Mouse (Mus musculus) right cerebral cortex, postnatal 25 days (tissue): ENCODE measurements around the gene Adssl1.

Source experiments
- DNase-seq: peaks from one replicate; pipeline ENCODE4 v3.0.0; 2022

The Adssl1 gene

DNA sequence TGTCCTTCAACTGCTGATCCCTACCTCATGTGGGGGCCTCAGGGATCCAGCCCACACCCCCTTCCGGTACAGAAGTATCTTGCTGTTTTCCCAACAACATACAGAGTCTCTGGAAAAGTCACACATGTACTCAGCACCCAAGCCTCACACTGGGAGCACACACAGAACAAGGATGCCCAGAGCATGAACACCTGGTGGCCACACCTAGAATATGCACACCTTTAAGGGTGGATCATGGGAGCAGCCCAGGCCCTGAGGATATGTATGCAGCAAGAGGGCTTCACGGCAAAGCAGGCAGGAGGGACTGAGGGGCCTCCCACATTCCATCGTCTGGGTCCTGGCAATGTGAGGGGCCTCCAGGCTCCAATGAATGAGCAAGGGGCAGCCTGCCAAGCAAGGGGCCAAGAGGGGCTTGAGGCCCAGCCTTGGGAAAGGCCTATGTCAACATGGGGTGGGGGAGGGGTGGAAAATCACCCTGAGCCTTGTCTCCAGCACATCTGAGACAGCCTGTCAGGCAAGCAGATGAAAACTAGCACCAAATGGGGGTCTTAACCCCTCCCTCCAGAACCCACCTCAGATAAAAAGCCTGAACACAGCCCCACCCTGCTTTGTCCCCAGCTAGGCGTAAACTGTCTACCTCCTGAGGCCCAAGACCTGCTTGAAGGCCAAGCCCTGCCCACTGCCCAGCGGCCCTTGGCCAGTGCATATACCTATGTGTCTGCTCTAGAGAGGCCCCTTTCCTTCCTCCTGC lies 40.9 kb downstream of the Adssl1 start:
- DNase-seq: no peak

DNA sequence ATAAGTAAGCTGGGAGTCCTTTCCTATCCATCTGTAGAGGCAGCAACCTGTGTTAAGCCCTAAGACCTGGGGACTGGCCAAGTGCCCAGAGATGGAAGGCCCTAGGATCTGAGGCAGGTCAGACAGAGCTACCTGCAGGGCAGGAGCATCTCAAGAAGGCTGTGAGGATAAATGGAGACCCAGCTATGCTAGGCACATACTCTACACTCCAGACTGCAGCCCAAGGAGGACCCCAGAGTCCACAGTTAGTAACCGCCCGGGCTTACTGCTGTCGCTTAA lies 41.4 kb downstream of the Adssl1 start:
- DNase-seq: no peak

DNA sequence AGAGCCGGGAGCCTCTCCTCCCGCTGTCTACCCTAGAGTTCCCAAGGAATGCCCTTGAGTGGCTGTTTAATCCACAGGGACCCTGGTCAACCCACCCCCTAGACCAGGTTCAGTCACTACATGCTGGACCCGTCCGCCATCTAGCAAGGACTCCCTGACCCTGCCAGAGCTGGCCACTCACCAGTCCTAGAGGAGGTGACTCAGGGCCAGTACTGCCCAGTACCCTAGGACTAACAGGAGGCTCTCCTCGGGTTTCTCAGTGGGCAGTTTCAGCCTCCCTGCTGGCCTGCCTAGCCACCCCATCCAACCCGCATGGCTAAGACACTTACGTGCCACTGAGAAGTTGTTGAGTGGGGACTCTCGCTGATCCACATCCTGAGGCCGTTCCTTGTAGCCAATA lies 42.0 kb downstream of the Adssl1 start:
- DNase-seq: no peak

DNA sequence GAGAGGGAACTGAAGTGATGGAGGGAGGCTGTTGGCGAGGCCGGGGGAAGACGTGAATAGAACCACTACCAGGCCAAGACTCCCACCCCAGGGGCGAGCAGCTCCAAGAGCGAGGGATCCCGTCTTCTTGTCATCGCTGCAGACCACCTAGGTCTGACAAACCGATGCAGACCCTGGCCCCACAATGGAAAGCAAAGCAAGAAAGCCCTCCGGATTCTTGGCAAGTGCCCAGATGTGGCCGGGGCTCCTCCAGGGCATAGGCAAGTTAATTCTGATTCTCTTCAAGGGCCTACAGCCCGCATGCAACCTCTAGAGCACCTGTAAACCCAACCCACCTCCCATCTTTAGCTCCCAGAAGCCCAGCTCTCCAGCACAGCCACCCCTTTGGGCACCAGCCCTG lies 43.5 kb downstream of the Adssl1 start:
- DNase-seq: no peak

DNA sequence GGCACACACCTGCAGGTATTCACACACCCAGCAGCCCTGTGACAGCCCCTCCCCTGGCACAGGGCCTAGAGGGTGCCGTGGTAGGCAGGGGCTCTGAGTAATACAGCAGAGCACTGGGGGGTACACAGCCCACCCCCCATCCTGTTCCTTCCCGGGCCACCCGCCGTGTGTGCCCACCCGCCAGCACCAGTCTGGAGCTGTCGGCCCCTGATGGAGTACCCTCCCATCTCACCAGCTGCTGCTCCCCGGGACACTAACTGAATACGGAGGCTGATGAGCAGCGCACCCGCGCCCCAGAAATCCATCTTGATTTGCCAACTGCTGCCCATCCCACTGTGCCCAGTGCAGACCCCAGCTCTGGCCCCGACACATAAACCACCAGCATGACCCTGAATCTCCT lies 43.9 kb downstream of the Adssl1 start:
- DNase-seq: no peak

DNA sequence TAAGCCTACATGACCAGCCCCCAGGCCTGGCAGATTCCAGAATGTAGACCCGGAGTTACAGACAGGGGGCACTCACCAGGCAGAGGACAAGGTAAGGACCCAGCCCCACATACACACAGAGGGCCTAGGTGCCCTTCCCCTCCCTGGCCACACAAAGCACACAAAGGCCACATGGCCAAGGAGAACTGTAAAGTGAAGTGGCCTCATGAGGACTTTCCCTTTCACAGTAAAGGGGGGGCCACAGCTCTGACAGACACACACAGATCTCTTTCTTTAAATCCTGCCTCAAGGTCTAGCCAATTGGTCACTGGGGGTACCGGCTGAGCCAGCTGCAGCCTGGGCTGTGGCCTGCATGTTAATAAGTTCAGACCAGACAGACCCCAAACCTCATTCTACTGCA lies 44.3 kb downstream of the Adssl1 start:
- no peak for DNase-seq

DNA sequence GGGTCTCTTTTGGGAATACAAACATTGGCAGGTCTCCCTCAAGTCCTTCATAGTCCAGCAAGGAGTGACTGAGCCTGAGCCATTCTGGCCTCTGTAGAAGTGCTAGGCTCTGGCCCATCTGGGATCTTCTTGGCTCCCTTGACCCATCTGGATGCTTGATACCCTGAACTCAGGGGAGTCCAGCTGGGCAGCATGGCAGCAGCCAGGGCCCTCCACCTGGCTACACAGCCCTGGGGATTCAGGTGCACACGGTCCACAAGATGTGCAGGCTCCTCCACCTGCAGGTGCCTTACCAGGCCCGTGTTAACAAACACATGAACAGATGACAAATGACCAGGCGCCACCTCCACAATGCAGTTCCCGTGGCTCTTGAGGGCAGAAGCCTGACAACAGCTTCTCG lies 44.8 kb downstream of the Adssl1 start:
- DNase-seq: no peak

DNA sequence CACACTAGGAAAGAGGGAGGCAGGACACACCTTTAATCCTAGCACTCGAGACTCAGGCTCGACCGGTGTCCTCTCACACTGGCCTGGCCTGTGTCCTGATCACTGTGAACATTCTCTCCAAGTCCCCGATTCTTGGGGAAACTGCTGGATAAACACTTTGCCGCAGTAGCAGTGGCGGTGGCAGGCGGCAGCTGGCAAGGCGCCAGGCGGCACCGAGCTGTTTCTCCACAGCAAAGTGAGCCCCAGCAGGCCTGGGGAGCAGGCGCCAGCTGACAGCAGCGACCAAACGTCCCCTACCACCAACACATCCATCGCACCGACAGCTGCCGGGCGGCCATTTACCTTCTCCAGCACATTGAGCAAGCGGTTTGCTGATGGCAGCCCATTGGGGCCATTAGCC lies 45.6 kb downstream of the Adssl1 start:
- DNase-seq: peak; percentile 76

DNA sequence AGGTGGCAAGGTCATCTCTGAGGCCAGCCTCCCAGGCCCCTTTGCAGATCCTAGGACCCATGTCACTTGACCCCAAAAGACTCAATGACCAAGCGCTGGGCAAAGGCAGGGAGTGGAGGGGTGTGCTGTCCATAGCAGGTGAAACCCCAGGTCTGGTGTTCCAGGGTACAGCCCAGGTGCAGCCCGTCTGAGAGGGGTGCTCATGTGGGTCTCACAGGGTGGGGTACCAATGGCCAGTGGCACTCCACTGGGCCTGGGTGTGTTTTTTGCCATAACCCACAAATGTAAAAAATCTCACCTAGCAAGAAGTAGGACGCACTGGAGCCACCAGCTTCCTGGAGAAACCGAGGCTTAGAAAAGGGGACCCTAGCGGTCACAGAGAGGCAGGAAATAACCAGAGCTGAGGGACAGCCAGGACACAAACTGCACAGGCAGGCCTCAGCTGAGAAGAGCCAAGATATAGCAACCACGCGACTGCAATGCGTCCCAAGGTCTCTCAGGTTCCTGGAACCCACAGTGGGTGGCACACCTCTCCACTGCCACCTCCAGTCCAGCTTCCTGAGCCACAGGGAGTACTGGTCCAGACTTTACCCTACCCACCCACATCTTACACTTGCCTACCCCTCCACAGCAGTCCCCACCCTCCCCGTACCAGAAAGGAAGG lies 46.2 kb downstream of the Adssl1 start:
- DNase-seq: no peak

DNA sequence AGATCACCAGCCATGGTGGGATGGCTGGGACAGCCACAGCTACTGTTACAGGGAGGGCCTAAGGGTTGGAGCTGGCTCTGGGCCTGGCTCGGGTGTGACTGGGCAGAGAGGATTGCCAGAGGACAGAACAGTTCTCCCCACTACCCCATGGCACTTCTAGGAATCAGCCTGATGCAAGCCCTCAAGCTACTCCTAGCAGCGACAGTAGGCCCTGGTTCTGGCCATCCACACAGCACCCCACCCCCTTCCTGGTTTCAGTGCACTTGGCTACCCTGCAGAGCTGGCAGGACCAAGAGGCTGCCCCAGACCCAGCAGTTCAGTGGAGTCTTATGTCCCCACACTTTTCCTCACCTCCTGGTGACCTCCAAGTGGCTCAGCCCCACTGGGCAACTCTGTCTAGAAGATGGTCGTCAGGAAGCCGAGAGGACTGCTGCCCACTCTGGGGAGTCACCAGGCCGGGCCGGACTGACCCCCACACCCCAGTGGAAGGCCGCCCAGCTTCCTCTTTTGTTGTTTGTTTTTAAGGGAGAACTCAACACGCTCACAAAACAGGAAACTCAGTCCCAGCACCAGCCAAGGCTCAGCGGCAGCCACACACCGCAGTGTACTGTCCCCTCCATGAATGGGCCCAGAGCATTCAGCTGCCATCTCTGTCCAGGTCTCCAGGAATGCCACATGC lies 47.9 kb downstream of the Adssl1 start:
- DNase-seq: no peak

DNA sequence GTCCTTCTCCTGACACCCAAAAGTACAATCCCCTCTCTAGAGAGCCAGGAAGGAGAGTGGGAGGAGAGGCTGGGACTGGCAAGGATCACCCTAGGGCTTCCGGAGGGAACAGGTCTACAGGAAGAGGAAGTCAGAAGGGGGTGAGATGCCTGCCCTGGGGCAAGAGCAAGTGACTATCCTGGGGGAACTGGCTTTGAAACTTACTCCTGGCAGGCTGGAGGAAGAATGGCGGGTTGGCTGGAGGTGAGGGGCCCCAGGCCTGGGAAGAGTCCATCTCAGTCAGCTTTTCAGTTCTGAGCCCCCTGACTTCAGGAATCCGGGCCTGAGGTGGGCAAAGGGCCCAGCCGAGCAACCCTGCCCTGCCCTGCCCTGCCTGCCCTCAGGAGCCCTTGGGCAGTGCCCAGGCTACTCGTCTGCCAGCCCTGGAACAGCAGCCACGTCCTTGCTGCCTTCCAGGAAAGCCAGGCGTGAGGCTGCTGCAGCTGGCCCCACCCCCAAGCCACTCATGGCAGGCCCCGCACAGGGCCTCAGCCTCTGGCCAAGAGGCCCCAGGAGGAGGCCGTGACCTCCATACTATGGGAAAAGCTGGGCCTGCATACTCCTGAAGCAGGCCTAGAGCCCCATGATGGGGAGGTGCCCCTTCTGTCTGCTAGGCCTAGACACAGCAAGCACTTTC lies 51.0 kb downstream of the Adssl1 start:
- DNase-seq: no peak

DNA sequence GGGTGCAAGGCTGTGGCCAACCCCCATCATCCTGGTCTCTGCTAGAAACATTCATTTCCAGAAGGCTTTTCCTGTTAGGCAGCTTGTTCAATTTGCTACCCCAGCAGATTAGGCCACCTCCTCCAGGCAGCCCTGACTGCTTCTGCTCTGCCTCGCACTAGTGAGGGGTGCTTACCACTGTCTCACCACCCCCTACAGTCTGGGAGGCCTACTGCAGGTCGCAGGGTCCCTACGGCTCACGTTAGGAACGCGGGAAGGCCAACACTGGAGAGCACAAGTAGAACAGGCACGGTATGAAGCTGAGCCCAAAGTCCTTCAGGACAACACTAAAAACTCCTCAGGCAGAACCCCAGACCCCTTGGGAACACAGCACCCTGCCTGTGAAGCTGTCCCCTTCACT lies 52.0 kb downstream of the Adssl1 start:
- no peak for DNase-seq

DNA sequence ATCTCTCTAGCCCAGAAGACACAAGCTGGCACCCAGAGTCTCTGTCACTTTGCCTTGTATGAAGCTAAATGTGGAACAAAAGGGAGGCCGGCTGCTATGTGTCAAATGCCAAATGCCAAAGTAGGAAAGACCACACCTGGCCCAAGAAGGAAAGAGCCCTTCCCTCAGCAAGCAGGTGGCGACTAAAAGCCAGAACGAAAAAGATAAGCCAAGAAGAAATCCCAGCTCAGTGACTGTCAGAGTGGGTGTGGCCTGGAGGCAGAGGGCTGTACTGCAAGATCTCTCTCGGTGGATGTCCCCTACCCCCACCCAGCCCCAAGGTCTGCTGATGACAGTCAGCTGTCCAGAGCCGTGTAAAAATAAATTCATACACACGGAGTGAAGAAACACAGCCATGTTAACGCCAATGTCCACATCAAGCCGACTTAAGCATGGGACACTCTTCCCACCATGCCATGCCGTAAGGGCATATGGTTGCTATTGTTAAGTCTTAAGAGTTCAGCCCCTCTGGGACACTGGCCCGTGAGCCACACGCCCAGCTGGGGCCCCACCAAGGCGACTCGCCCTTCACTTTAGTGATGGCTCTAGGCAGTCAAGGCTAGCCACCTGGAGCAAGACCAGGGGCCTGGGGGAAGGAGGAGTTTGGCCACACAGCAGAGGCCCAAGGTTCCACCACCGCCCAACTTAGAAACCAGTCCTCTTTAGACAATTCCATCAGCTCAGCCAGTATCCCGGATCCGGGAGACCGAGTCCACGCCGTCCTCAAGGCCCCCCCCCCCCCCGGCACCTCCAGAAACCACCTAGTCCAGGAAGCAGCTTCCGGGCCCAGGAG lies 53.1 kb downstream of the Adssl1 start:
- no peak for DNase-seq

DNA sequence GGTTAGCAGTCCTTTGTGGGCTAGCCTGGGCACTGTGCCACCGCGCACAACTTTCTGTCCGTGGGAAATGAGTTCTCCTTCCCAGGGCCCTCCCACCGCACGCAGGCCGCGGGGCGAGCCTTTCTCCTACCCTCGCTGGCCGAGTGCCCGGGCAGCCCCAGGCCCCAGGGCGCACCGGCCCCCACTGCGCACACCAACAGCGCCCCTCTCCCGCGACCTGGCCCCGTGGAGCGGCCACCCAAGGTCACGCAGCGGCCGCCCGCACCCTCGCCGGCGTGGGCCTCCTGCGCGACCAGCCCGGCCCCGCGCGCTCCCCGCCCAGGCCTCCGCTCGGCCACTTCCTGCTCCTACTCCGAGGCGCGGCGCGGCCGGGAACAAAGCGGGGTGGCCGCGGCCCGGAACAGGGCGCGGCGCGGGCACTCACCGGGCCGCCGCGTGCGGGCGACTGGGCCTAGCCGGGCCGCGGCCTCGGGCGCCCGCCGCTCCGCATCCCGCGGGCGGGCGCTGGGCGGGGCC lies 53.8 kb downstream of the Adssl1 start:
- DNase-seq: peak; percentile 38

DNA sequence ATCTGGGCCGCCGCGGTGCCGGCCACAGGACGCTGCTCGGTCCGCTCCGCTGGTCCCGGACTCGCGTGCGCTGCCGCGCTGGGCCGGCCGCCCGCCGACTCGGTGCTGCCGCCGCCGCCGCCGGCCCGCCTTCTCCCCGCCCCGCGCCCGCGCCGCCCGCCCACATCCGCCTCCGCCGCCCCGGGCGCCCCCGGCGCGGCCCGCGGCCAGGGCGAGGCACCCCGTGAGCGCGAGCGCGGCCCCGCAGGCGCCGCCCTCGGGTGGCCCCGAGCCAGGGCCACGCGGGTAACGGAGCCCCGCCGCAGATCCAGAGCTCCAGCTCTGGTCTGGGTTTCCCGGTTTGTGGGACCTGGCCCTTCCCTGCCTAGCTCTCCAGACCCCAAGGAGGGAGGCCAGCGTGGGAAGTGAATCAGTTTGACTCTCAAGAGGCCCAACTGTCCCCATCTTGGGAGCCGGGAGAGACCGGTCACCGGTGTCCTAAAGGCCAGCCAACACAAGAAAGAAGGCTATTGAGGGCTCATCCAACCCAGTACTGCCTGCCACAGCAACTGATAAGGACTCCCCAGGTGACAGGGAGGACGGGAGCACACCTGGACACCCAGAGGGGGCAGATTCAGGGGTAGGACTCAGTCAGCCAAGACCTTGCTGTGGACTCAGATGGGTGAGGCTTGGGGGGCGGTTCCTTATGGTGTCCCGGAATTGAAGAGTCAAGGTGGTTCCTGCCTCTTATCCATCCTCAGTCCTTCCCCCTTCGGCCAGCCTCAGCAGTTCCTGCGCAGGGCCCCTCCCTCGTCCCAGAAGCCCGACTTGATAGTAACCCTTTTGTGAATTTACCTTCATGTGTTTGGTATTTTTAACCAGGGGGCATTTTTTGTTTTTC lies 54.5 kb downstream of the Adssl1 start, which contains the start of gene Akt1:
Akt1 (minus strand) TSS at position 753 of the 880 bp plus-strand sequence.
- peak; percentile 52 for DNase-seq

DNA sequence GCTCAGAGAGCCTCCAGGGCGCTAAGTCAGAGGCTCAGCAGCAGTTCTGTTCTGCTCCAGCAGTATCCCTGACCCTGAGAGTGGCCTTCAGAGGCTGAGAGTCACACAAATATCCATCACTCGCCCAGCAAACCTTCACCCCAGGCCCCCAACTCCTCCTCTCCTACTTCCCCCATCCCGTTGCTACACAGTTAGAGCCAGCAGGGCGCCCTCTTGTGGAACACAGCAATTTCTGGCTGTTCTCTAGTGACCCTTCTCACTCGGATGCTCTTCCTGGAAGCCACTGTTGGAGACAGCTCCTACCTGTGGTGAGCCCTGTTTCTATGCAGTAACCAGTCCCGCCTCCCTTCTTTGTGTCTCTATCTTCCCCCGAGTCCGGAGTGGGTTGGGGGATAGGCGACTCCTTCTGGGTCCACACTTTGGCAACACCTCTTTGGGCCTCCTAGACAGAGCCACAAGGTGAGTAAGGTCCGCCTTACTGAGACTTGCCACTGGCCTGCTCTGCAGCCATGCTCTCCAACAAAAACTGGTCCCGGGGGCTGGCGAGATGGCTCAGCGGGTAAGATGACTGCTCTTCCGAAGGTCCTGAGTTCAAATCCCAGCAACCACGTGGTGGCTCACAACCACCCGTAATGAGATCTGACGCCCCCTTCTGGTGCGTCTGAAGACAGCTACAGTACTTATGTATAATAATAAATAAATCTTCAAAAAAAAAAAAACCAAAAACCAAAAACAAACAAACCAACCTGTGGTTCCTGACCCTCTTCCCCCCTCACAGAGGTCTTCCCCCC lies 55.6 kb downstream of the Adssl1 start:
- DNase-seq: peak; percentile 75

DNA sequence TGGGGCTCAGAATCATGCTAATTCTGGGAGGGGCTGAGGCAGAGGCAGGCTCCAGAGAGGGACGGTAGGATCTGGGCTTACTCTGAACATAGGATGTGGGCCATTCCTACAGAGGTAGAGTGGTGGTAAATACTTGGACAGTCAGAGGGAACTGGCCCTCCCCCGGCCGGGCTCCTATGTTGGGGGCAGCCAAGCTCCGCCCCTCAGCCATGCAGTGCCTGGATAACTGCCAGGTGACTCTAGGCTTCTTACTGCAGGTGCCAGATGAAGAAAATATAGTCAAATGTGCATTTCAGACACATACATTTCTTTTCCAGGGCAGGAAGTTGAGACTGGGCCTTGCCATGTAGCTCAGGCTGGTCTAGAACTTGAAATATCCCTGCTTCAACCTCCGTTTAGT lies 57.2 kb downstream of the Adssl1 start:
- no peak for DNase-seq

DNA sequence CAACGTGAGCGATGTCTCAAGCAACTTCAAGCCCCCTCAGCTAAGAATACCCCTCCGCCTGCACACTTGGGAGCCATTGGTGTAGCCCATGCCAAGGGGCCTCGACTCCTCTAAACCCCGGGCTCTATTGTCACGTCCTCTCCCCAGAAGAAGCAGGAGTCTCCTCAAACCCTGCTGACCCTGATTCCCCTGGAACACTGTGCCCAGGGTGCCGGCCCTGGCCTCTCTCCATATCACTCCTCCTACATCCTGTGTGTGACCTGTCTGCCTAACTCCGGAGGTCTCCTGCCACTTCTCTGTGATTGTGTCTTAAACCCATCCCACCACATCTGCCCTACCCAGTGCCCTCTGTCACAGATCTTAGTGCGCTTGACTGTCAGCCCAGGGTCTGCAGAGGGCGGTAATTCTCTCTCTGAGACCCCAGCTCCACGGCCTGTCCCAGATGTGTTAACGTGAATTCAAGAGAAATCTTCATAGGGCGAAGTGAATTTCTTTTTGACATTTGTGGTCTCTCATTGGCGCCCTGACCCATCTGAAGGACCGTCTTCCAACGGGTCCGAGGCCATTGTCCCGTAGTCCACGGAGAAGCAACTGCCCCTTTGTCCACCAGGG lies 58.2 kb downstream of the Adssl1 start:
- DNase-seq: no peak

DNA sequence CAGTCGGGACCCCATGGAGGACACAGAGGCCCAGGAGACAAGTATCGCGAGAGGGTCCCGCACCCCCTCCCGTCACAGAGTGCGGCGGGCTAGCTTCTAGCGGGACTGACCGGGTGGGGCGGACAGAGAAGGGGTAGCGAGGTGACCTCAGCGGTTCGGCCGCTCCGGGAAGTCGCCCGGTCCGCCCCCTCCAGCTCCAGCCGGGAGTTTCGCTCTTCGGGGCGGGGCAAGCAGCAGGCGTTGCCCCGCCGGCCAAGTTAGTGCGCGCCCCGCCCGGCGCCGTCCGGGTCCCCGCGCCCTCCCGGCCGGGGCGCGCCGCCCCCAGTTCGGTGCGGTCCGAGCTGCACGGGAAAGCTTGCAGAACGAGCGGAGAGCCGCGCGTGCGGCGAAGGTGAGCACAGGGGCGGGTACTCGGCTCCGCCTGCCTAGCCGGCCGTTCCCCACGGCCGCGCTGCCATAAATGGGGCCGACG lies 58.7 kb downstream of the Adssl1 start, which contains the start of gene Zbtb42:
Zbtb42 (plus strand) TSS at position 274 of the 472 bp plus-strand sequence.
- no peak for DNase-seq
